Mouse (Mus musculus): ENCODE data around the gene Wfikkn1.

The Wfikkn1 gene

DNA sequence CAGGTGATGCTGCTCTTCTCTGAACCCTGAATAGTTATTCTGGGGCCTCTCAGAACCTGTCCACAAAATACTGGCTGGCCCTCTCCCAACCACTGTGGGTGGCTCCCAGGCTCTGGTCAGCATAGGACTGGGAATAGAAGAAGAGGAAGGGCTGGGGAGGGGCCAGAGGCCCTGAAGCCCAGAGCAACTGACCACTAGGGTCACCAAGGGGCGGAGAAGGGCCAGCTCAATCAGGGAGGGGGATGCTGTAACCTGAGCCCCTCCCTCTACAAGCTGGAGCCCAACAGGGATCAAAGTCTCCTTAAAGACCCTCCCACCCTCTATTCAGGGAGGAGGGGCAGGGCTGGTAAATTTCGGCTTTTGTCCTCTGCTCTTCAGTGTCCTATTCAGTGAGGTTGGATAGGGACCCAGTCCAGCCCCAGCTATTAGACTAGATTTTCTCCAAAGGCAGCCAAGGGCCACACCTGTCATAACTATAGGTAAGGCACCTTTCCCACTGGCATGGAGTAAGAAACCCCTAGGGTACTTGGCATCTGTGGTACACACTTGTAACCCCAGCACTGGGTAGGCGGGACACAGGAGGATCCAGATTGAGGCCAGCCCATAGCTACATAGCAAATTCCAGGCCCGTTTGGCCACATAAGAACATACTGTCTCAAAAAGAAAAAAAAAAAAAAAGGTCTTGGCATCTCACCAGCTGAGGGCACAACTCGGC lies at the start of gene Wfikkn1:
Gene Wfikkn1 (minus strand): TSS at position 663 of the 715 bp plus-strand sequence.
- DNase-seq (ENCODE audit: low spot score in 2 of 2): no peak

DNA sequence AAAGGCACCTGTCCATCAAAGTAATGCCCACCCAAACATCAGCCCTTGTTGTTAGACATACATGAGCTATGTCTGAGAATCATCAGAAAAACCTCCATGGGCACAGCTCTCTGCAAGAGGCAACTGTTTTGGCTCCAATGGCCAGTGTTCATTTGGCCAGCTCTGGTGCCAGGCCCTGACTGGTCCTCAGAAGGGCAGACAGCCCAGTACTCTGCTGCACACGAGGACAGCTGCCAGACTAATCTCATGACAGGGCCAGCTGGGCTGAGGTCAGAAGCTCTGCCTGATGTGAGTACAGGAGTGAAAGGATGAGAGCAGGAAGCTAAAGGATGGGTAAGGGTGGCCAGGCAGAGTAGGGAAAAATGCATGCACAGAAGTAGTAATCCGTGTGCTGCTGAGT lies 44.7 kb upstream of the Wfikkn1 start:
- DNase-seq (ENCODE audit: low spot score in 2 of 2): no peak

DNA sequence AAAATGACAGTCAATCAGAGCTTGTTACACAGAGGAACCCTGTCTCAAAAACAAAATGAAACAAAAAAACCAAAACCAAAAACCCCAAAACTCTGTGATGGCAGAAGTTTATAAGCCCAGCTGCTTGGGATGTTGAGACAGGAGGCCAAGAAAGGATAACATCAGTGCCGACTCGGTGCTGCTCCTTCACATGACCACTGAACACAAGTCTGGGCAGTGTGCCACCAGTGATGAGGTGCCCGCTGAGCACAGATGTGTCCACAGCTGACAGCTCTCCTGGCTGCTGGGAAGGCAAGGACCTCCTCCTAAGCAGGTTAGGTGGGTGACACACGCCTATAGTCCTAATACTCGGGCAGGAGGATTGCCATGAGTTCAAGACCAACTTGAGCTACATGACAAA lies 41.5 kb upstream of the Wfikkn1 start:
- no peak for DNase-seq (ENCODE audit: low spot score in 2 of 2)

DNA sequence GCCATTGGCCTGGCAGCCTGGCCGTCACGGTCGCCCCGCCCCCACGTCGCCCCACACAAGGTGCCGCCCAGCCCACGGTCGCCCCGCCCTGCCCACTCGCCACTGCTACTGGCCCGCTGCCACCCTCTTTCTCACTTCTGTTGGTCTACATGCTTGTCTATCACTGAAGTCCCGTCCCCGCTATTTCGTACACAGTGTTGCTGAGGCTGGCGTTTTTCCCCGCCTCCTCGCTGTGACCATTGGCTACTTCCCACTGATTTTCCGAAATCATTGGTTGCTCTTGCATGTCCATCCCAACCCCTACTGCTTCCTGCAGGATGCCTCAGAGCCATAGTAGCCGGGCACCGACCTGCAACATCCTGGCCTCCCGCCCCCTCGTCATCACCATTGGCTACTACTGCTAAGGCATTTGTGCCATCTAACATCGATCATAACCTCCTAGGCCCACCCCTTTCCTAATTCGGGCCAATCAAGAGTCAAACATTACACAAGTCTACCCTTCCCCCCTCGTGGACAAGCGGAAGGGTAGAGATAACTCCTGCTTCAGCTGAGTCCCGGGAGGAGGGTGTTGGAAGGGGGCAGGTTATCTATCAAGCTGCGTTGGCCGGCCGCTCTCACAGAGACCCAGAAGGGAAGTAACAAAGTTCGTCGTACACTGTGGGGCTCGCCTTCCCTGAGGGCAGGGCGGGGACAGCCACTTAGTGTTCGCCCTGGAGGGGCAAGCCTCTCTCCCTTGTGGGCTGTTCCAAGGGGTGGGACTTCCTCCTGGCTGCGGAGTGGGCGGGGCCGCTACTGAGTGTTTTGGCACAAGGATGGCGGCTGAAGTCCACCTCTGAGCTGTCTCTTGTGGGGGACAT lies 39.4 kb upstream of the Wfikkn1 start:
- DNase-seq (ENCODE audit: low spot score in 2 of 2): peak; percentile 100

DNA sequence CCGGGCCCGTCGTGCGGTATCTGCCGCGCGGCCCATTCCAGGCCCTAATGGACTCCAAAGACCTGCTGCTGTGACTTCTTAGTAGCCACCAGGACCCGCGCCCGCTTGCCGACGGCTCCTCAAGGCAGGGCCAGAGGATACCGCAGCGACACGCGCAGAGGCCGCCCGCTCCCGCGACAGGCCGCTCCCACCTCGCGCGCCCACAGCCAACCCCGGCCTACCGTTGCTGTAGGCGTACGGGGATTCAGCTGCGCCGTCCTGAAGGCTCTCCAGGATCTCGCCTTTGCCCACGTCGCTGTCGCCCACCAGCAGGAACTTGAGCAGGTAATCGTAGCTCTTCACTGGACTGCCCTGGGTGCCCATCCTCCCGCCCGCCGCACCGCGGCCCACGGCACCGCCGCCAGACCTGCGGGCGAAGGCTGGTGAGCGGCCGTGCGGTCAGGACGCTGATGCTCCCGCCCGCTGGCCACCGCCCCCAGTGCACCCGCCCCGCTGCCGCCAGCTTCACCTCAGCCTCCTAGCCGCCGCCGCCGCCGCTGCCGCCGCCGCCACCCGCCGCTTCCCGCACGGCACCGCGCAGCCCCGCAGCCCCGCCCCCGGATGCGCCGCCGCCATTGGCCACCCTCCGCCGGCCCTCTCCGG lies 38.6 kb upstream of the Wfikkn1 start, which contains the start of gene Rab40c:
Gene Rab40c (minus strand): TSS at position 584 of the 642 bp plus-strand sequence.
- DNase-seq (ENCODE audit: low spot score in 2 of 2): no peak

DNA sequence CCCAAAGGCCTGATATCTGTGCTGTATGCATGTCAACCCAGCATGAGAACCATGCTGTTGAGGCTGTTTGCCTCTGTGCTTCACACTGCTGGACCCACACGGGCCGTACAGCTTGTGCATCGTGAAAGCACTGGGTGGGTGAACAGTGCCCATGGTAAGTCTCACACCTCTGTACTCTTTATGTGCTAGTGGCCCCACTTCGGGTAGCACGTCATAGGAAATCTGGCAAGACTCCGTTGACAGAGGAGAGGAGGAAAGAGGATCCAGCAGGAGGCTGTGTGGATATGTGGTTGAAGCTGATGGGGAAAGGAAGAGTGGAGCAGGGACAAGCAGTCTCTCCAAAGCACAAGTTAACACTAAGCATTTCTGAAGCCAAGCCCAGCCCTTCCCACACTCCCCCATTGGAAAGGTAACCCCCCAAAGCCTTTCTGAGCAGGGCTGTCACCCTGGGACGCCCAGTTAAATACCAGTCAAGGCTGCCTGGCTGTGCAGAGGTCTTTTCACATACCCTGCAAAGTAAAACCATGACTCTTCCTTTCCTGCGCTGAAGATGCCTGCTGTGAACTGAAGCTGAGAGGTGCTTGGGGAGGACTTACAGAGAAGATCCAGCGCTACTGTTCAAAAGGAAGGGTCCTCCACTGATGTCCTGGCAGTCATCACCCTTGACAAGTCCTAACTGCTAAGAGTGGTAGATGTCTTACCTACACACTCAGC lies 37.5 kb upstream of the Wfikkn1 start:
- DNase-seq (ENCODE audit: low spot score in 2 of 2): no peak

DNA sequence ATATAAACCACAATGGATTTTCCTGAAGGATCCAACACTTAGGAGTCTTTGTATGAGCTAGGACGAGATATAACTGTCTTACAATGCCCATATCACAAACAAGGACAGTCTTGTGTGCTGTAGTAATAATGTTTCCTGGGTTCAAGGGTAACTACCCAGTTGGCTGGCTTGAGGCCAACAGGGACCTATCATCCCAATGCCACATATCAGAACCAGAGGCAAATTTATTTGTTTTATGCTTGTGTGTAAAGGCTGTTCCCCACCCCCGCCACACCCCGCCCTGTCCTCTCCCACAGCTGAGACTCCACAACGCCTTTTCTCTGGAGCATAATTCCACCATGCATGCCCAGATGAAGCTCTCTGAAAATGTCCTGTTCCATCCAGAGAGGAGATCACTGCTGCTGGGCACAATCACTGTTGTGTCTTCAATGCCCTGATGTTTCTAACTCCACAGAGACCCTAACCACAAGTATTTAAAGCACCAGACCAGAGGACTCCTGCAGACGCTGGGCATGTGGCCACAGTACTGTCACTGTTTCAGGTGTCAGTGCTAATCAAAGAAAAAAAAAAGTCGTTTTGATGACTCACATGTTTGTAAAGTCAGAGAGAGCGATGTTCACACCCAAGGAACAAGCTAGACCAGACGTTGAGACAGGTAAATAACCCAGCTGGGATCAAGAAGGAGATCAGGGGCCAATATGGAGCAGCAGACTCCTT lies 36.4 kb upstream of the Wfikkn1 start:
- DNase-seq (ENCODE audit: low spot score in 2 of 2): no peak

DNA sequence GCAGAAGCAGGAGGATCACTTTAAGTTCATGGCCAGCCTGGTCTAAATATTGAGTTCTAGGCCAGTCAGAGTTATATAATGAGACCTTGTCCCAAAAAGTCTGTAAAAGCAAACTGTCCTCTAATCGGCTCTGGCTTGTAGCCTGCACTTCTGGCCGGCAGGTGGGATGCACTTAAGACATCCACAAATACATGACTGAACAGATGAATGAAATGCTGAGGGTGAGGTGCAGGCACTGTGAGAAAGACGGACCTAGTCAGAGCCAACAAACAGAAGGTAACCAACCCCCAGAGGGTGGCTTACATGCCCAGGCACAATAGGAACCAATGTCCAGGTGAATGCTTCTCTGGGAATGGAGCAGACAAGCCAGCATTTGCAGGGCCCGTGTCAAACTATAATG lies 33.6 kb upstream of the Wfikkn1 start:
- DNase-seq (ENCODE audit: low spot score in 2 of 2): no peak

DNA sequence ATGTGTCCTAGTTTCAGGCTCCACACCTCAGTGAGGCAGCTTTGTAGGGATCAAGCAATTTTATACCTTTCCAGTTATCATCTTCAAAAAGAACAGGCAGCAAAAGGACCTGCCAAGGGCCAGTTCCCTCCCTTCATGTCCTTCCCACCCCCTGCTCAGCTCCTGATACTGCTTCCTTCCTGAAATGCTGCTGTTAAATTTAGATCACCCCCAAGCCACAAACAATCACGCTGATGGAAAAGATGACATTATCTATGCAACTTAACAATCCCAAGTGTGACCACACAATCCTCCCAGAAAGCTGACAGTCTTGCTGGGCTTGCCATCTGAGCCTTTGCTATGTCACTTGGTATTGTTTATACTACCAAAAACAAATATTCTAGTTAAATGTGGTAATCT lies 33.2 kb upstream of the Wfikkn1 start:
- no peak for DNase-seq (ENCODE audit: low spot score in 2 of 2)

DNA sequence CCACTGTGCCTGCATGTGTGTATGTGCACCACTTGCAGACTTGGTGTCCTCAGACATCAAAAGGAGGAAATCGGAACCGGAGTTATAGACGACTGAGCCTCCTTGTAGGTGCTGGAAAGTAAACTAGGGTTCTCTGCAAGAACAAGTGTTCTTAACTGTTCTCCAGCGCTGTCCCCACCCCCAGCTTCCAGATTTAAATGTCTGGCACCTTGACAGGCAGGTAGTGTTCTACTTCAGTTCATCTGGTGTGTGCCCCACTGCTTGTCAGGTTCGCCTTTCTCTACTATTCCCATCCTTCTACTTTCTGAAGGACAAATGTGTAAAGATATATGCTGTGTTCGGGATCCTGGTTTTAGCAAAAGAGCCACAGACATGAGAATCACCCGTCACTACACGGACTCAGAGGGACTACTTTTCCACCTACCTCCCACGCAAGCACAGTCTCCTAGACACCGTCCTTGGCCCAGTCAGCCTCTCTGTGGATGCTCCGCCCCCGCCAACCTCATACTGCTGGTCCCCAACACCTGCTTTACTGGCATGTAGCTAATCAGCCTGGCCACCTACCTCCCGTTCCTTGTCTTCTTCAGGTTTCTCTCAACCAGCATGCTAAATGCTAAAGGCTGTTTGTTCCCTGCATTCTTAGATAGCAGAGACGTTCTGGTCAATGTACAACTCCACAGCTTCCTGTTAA lies 32.7 kb upstream of the Wfikkn1 start:
- no peak for DNase-seq (ENCODE audit: low spot score in 2 of 2)

DNA sequence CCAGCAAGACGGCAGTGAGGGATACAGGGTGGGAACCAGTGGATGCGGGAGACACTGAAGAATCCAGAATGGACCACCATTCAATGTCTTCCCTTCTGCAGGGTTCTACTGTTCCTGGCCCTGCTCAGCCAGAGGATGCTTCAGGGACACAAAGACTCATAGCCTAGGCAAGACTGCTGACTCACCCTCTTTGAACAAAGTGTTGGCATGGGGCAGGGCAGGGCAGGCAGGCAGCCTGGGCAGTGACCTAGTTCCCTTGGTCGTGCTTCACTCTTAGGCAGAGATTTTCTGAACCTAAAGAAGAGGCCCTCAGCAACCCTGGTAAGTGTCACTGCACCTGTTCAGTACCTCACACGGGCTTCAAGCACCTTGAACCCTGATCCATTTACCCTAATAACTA lies 31.2 kb upstream of the Wfikkn1 start:
- DNase-seq (ENCODE audit: low spot score in 2 of 2): no peak

DNA sequence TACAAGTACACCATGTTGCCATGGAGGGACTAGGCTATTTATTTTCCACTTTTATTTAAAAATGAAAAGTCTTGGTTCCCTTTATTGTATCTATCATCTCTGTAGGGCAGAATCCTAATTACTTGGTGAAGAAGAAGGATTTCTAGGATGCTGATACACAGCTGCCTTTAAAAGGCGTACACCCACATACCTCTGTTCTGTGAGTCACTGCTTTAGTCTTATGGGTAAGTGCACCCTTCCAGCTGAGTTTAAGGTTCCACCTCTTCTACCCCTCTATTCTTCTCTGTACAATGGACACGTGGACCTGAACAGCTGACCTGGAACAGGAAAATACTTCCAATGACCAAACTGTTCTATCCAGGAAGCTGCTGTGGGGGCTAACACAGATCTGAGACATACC lies 27.0 kb upstream of the Wfikkn1 start:
- no peak for DNase-seq (ENCODE audit: low spot score in 2 of 2)

DNA sequence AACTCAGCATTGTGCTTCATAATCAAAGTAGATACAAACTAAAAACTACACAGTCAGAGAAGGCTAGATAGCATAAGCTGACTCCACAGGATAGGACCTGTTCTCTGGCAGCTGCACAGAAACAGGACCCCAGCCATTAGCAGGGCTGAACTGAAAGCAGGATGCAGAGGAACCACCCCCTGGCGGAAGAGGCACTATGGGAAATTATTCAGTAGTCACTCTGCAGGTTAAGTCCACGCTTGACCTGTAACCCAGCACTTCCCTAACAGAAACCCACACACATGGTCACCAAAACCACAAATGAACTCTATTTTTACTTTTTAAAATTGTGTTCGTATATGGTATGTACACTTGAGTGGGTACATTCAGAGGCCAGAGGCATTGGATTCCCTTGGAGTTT lies 22.4 kb upstream of the Wfikkn1 start:
- DNase-seq (ENCODE audit: low spot score in 2 of 2): peak; percentile 57 to 60

DNA sequence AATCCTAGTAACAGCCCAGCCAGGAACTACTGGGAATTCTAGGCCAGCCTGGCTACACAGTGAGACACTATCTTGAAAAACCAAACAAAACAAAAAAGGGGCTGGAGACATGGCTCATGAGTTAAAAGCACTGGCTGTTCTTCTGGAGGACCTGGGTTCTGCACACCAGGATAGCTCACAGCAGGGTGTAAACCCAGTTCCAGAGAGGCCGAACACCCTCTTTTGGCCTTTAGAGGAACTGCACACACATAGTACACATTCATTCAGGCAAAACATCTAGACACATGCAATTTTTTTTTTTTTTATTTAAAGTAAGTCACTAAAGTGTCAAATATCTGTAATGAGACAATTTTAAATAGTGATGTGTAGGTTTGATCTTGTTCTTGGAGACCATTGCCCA lies 19.5 kb upstream of the Wfikkn1 start:
- no peak for DNase-seq (ENCODE audit: low spot score in 2 of 2)

DNA sequence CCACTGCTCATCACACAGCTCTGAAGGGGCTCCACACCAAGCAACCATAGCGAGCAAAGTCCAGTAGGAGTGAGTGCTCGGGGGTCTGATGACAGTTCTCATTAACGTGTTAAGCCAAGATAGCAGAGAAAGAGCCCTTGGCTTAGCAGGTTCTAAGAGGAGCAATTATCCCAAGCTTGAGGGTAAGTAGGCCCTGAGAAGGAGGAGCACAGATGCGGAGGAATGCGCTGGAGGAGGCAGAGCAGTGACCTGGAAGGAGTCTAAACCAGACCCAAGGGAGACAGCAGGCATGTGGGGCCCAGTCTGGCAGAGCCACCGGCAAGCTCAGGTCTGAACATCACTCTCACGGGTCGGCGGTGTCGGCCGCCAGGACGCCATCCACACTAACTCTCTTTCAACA lies 15.2 kb upstream of the Wfikkn1 start:
- DNase-seq (ENCODE audit: low spot score in 2 of 2): no peak

DNA sequence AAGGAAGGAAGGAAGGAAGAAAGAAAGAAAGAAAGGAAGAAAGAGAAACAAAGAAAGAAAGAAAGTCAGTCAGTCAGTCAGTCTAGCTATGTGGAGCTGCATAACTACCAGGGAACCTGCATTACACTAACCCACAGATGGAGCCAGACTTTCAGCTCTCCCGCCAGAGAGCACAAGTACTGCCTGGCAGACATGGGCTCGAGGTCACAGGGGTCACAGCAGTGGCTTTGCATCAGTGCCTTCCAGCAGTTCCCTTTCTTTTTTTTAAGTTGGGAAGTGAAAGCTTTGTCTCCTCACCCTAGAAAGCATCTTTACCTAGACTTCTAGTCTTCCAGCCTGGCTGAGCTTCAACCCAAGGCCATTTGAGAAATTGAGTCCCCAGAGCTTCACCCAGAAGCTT lies 14.8 kb upstream of the Wfikkn1 start:
- no peak for DNase-seq (ENCODE audit: low spot score in 2 of 2)

DNA sequence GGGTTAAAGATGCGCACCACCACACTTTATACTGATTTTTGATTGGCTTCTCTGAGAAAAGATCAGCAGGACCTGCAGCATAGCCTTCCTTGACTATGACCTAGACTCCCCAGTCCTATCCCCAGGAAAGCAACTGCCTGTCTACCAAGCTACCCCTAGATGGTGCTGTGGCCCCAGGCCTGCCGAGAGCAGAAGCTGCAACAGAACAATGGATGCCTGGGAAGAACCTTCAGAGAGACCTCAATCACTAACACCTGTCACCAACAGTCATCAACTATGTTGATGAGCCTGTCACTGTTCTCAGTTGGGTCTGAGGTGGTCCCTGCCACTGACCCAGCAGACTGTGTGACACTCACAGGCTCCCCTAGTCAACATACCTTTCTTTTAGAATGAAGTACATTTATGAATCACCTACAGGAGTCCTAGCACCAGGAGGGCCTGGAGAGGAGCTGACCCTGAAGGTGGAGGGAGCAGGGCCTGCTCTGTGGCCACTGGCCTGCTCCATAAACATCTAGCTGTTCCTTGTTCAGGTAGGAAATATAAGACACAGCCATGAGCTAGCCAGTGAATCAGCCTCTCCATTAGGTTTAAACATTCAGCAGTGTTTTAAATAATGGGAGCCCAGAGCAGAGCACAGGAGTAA lies 13.4 kb upstream of the Wfikkn1 start:
- DNase-seq (ENCODE audit: low spot score in 2 of 2): peak; percentile 70 to 71

DNA sequence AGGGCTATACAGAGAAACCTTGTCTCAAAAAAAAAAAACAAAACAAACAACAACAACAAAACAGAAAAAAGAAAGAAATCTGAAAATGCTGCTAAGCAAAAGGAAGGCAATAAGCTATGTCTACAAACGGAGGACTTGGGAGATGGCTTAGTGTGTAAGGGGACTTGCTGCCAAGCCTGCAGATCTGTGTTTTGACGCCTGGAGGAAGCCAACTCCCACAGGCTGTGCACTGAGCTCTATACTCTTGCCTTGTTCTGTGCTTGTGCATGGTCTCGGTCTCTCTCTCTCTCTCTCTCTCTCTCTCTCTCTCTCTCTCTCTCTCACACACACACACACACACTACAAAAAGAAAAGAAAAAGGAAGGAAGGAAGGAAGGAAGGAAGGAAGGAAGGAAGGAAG lies 8.2 kb upstream of the Wfikkn1 start:
- no peak for DNase-seq (ENCODE audit: low spot score in 2 of 2)

DNA sequence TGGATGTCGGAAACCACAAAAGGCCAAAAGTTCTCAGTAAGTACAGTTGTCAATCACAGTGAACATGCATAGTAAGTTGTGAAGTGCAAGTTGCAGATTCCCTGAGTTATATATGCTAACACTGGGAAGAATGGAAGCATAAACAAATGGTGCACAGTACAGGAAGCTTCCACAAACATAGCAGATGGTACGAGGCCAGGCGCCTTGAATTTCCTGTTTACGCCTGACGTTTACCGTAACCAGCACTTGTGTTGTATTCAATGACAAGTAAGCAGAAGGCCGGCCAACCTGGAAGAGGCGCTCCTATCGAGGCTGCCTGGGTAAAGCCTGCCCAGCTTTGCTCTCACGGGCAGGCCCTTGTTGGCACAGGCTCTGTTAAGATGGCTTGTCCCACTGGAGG lies 6.8 kb upstream of the Wfikkn1 start:
- no peak for DNase-seq (ENCODE audit: low spot score in 2 of 2)

DNA sequence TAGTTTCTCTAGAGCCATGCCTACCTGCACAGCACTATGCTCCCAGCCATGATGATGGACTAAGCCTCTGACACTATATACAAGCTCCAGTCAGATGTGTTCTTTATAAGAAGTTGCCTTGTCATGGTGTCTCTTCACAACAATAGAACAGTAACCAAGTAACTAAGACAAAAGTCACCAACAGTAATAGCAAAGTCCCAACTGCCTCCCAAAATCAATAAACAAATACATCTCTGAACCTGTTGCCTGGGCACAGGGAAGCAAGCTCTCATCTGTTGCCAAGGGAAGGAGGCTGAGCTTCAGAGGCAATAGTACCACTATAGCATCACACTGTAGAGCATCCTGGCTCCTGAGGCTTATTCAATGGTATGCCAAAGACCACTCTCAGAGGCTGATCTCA lies 6.1 kb upstream of the Wfikkn1 start:
- no peak for DNase-seq (ENCODE audit: low spot score in 2 of 2)
